ENCODE assay signal across 29 mouse cellular contexts in the genomic region with DNA sequence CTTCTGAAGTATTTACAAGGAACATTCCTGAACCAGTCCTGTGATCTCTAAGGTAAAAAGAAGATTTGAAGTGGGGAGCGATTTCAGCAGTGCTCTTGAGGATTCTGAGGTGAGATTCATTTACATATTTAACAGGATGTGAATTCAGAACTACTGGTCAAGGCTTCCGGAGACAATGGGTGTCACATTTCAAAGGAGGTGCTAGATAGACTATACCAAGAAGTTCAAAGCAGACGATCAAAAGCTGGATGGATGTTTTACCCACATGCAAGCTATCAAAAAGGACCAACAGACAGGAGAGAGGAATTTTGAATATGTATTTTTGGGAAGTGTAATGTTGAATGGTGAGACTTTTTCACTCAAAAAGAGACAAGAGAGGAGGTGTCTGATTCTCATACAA. TPM values are rescaled to one million over a fixed set of nuclear protein-coding genes. Genes with fewer than 3 reads are reported as not detected.
DNase-seq lines count a peak whose midpoint lies in the region.
"Had no signal": no experiment of that assay in that cellular context is flagged by ENCODE, and none has a peak within 500 bp of the region (broad histone marks: within the 10 kb centered on the region; RNA-seq: fewer than 3 reads in every experiment).

No protein-coding gene starts in this region.

- DNase-seq in 416B (ENCODE audit: low read depth) (peak; percentile 51), ES-CJ7 (ENCODE audit: low read depth, low spot score) (peak; percentile 28), ZHBTc4 (ENCODE audit: low read depth, low spot score) (peak; percentile 62)
- DNase-seq in embryo, embryonic 9.5 days (ENCODE audit: extremely low spot score) = no peak
- no peak for DNase-seq in adrenal gland, adult 2 months
- DNase-seq in kidney, postnatal 14 days = no peak
- DNase-seq: adrenal gland, adult 8-10 months; adrenal gland, postnatal 25 days; cerebellum, adult 11-12 months; cerebellum, adult 8-10 months; cerebellum, postnatal 10 days; cerebellum, postnatal 36 days; embryo, embryonic 11 days; gastrocnemius, postnatal 25 days; heart, postnatal 10 days; heart, postnatal 36 days; kidney, adult 18-20 months had no signal

RNA-seq across cellular contexts. Expression of a gene that starts 28.7 kb away (rescaled TPM):
- not detected for total RNA-seq in adrenal gland, adult 2 months (2021)
- polyA plus RNA-seq in adrenal gland, adult 2 months (2012; rRNA removed) = 0.06 TPM in 1 of 2 replicates, not detected in the other
- total RNA-seq: adrenal gland, postnatal 25 days; G1E; gastrocnemius, adult 18-20 months; gastrocnemius, postnatal 25 days; heart, adult 18-20 months; heart, postnatal 10 days; heart, postnatal 36 days; hindbrain, postnatal 0 days had no signal
- polyA plus RNA-seq: C2C12; CD4-positive, CD25-positive, alpha-beta regulatory T cell, adult 4 months; embryonic facial prominence, embryonic 11.5 days; forebrain, embryonic 10.5 days; G1E; gonadal fat pad, adult 2 months; heart, embryonic 12.5 days; heart, embryonic 15.5 days; hindbrain, postnatal 0 days; inflammation-experienced regulatory T-cells, adult 6 months had no signal

Comparison
In these comparisons a context has a peak if more than half of its experiments do, and no peak if none do; other contexts are left out.
1. DNase-seq: peak in 416B (single experiment), ES-CJ7 (single experiment) and ZHBTc4 (single experiment); none in embryo, embryonic 9.5 days (single experiment), adrenal gland, adult 2 months (single experiment) and kidney, postnatal 14 days (single experiment).